Mouse (Mus musculus): ENCODE data around the gene Gdap1l1. TPM values are rescaled to one million over a fixed set of nuclear protein-coding genes. Genes with fewer than 3 reads are reported as not detected.
"Not testable (repeated sequence)": the region's sequence is repeated elsewhere in the genome, so short reads cannot be mapped to it uniquely, and the experiment has no call there.

Gene Gdap1l1
- polyA plus RNA-seq, 1 experiment from 2014 or later, result 5.0 TPM

DNA sequence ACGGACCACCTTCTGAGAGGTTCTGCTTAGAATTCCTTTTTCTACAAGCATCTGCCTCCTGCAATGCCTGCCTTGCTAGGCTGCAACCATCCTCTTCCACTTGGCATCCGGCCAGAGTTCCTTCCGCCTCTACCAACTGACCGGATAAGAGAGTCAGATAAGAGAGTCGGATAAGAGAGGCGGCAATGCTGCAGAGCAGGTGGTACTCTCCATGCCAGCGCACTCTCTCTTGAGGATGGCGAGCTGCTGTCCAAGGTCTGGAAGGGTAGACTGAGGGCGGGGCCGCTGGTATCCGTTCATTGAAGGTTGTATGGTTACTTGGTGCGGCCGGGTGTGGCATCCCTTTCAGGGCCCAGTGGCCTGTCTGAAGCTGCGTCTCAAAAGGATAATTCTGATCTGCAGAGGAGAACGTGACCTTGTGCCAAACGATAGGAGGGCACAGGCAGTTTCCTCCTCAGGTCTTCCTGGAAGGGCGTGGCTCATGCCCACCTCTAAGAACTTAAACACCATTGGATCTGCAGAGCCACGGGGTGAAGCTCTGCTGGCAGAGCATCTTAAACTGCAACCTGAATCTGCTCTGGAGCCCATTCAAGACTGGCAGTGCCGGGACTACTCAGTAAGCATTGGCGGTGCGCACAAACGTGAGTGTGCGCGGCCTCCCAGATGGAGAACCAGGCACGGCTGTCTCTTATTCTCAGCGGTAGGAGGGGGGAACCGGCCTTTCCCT is 20.4 kb downstream of the Gdap1l1 start:
- Histone ChIP-seq H3K9ac (ENCODE audit: low read depth, low read length) (no peak overlapping the region), H3K9me3 (ENCODE audit: control insufficient read depth, low read length) (no peaks in the 10 kb centered on the region), H3K4me3 (ENCODE audit: low read length) (no peak overlapping the region), H3K4me1 (ENCODE audit: control insufficient read depth, insufficient read depth, low read length) (no peaks in the 10 kb centered on the region), H3K4me2 (ENCODE audit: low read depth, low read length) (no peak overlapping the region), H3K27ac (ENCODE audit: low read length) (no peak overlapping the region), H3K36me3 (ENCODE audit: control insufficient read depth, insufficient read depth, low read length) (no peaks in the 10 kb centered on the region), H3K27me3 (replicated peaks; ENCODE audit: control insufficient read depth, insufficient read depth, low read length) (peaks cover 2% of the 10 kb centered on the region; the same call in 1 of the 2 replicates)
- WGBS, result 40% methylated on average over 27 of the region's 27 CpGs
- peak; percentile 79 for ATAC-seq

DNA sequence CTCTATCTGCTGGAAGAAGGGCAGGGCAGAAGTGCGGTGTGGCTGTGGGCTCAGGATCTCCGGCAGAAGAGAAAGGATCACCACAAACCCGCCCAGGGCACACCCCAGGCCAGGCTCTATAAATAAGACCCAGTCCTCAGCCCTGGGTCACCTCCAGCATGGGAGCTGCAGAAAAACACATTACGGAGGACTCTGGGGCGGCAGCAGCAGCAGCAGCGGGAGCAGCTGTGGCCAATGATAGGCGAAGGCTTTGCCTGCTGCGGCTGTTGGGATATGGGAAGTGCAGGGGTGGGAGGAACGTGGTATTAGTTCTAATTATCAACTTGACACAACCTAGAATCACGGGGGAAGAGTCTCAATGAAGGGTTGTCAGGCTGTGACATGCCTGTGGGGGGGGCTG is 21.1 kb downstream of the Gdap1l1 start:
- H3K36me3 ChIP-seq (ENCODE audit: control insufficient read depth, insufficient read depth, low read length), result no peaks in the 10 kb centered on the region
- peaks cover 2% of the 10 kb centered on the region; the same call in 1 of the 2 replicates for H3K27me3 ChIP-seq (replicated peaks; ENCODE audit: control insufficient read depth, insufficient read depth, low read length)
- H3K9me3 ChIP-seq (ENCODE audit: control insufficient read depth, low read length), result no peaks in the 10 kb centered on the region
- no peak overlapping the region for H3K27ac ChIP-seq (ENCODE audit: low read length)
- 42% methylated on average over 10 of the region's 10 CpGs for WGBS
- H3K4me1 ChIP-seq (ENCODE audit: control insufficient read depth, insufficient read depth, low read length), result no peaks in the 10 kb centered on the region
- H3K9ac ChIP-seq (ENCODE audit: low read depth, low read length), result no peak overlapping the region
- ATAC-seq, result no peak
- H3K4me2 ChIP-seq (ENCODE audit: low read depth, low read length), result no peak overlapping the region
- no peak overlapping the region for H3K4me3 ChIP-seq (ENCODE audit: low read length)

- no peak overlapping the region for H3K4me2 ChIP-seq (ENCODE audit: low read depth, low read length)
- H3K27ac ChIP-seq (ENCODE audit: low read length), result no peak overlapping the region
- H3K36me3 ChIP-seq (ENCODE audit: control insufficient read depth, insufficient read depth, low read length), result no peaks in the 10 kb centered on the region
- H3K9ac ChIP-seq (ENCODE audit: low read depth, low read length), result no peak overlapping the region
- H3K4me1 ChIP-seq (ENCODE audit: control insufficient read depth, insufficient read depth, low read length), result no peaks in the 10 kb centered on the region
- 88% methylated on average over 8 of the region's 8 CpGs for WGBS
- H3K4me3 ChIP-seq (ENCODE audit: low read length), result no peak overlapping the region
- H3K27me3 ChIP-seq (replicated peaks; ENCODE audit: control insufficient read depth, insufficient read depth, low read length), result peaks cover 2% of the 10 kb centered on the region; the same call in 1 of the 2 replicates
- ATAC-seq, result no peak
- no peaks in the 10 kb centered on the region for H3K9me3 ChIP-seq (ENCODE audit: control insufficient read depth, low read length)
These were observed 22.3 kb downstream of the Gdap1l1 start for GRCm38 (mm10) chr2:163460622-163461021.

DNA sequence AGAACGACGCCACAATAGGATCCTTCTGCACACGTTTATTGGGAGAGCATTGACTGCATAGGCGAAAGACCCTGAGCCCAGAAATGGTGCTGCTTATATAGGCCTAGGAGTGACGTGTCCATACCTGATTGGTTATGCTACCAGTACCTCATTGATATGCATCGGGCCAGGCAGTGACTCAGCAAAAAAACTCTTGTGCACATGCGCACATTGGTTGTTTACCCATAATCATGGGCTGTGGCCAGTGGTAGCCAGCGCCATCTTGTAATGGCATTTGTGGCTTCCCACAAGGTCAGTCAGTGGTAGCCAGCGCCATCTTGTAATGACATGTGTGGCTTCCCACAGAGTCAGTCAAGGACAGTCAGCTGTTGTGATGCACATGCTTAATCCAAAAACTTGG is 23.0 kb downstream of the Gdap1l1 start:
- H3K9ac ChIP-seq (ENCODE audit: low read depth, low read length); H3K27ac ChIP-seq (ENCODE audit: low read length); H3K4me3 ChIP-seq (ENCODE audit: low read length); H3K4me1 ChIP-seq (ENCODE audit: control insufficient read depth, insufficient read depth, low read length); H3K36me3 ChIP-seq (ENCODE audit: control insufficient read depth, insufficient read depth, low read length); H3K27me3 ChIP-seq (replicated peaks; ENCODE audit: control insufficient read depth, insufficient read depth, low read length); H3K9me3 ChIP-seq (ENCODE audit: control insufficient read depth, low read length); ATAC-seq; H3K4me2 ChIP-seq (ENCODE audit: low read depth, low read length): not testable (repeated sequence)
- WGBS, result 92% methylated on average over 9 of the region's 9 CpGs

DNA sequence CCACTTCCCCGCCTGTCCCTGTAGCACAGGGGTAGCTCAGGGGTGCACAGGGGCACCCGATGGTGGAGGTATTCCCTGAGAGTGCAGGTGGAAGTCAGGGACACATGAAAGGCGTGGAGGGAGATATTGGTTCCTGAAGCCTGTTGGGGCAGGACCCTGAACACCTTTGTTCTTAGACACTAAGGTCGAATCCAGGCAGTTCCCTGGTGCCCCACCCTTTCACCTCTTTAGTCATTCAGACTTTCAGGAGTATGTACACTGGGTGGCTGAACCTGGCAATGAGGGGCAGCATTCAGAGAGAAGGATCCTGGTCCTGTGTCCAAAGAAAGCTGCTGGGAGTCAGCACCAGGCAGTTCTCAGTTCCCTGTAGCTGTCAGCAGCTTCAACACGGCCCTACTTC is 24.1 kb downstream of the Gdap1l1 start:
- Histone ChIP-seq H3K9me3 (ENCODE audit: control insufficient read depth, low read length) (no peaks in the 10 kb centered on the region), H3K4me1 (ENCODE audit: control insufficient read depth, insufficient read depth, low read length) (no peaks in the 10 kb centered on the region), H3K4me2 (ENCODE audit: low read depth, low read length) (no peak overlapping the region), H3K9ac (ENCODE audit: low read depth, low read length) (no peak overlapping the region), H3K27me3 (replicated peaks; ENCODE audit: control insufficient read depth, insufficient read depth, low read length) (peaks cover 2% of the 10 kb centered on the region; the same call in 1 of the 2 replicates), H3K36me3 (ENCODE audit: control insufficient read depth, insufficient read depth, low read length) (no peaks in the 10 kb centered on the region), H3K27ac (ENCODE audit: low read length) (no peak overlapping the region), H3K4me3 (ENCODE audit: low read length) (no peak overlapping the region)
- no peak; the same call in 1 of the 2 replicates for ATAC-seq
- 59% methylated on average over 5 of the region's 5 CpGs for WGBS

- Histone ChIP-seq H3K4me2 (ENCODE audit: low read depth, low read length) (no peak overlapping the region), H3K4me3 (ENCODE audit: low read length) (no peak overlapping the region), H3K36me3 (ENCODE audit: control insufficient read depth, insufficient read depth, low read length) (no peaks in the 10 kb centered on the region), H3K4me1 (ENCODE audit: control insufficient read depth, insufficient read depth, low read length) (no peaks in the 10 kb centered on the region), H3K27me3 (replicated peaks; ENCODE audit: control insufficient read depth, insufficient read depth, low read length) (peaks cover 2% of the 10 kb centered on the region; the same call in 1 of the 2 replicates), H3K9me3 (ENCODE audit: control insufficient read depth, low read length) (no peaks in the 10 kb centered on the region), H3K27ac (ENCODE audit: low read length) (no peak overlapping the region), H3K9ac (ENCODE audit: low read depth, low read length) (no peak overlapping the region)
- no peak for ATAC-seq
- 70% methylated on average over 11 of the region's 11 CpGs for WGBS
These were observed 24.5 kb downstream of the Gdap1l1 start for GRCm38 (mm10) chr2:163462801-163463200.

- no peaks in the 10 kb centered on the region for H3K4me1 ChIP-seq (ENCODE audit: control insufficient read depth, insufficient read depth, low read length)
- no peak overlapping the region for H3K4me2 ChIP-seq (ENCODE audit: low read depth, low read length)
- no peaks in the 10 kb centered on the region for H3K36me3 ChIP-seq (ENCODE audit: control insufficient read depth, insufficient read depth, low read length)
- 49% methylated on average over 10 of the region's 10 CpGs for WGBS
- peaks cover 2% of the 10 kb centered on the region; the same call in 1 of the 2 replicates for H3K27me3 ChIP-seq (replicated peaks; ENCODE audit: control insufficient read depth, insufficient read depth, low read length)
- H3K27ac ChIP-seq (ENCODE audit: low read length), result no peak overlapping the region
- no peak for ATAC-seq
- no peaks in the 10 kb centered on the region for H3K9me3 ChIP-seq (ENCODE audit: control insufficient read depth, low read length)
- H3K4me3 ChIP-seq (ENCODE audit: low read length), result no peak overlapping the region
- H3K9ac ChIP-seq (ENCODE audit: low read depth, low read length), result no peak overlapping the region
These were observed 25.0 kb downstream of the Gdap1l1 start for GRCm38 (mm10) chr2:163463251-163463769.

- Histone ChIP-seq H3K9ac (ENCODE audit: low read depth, low read length) (no peak overlapping the region), H3K9me3 (ENCODE audit: control insufficient read depth, low read length) (no peaks in the 10 kb centered on the region), H3K4me2 (ENCODE audit: low read depth, low read length) (no peak overlapping the region), H3K27ac (ENCODE audit: low read length) (no peak overlapping the region), H3K27me3 (replicated peaks; ENCODE audit: control insufficient read depth, insufficient read depth, low read length) (peaks cover 2% of the 10 kb centered on the region; the same call in 1 of the 2 replicates), H3K4me1 (ENCODE audit: control insufficient read depth, insufficient read depth, low read length) (no peaks in the 10 kb centered on the region), H3K4me3 (ENCODE audit: low read length) (no peak overlapping the region), H3K36me3 (ENCODE audit: control insufficient read depth, insufficient read depth, low read length) (peaks cover 4% of the 10 kb centered on the region; the same call in 1 of the 2 replicates)
- ATAC-seq, result no peak
- 72% methylated on average over 4 of the region's 4 CpGs for WGBS
These were observed 25.7 kb downstream of the Gdap1l1 start for GRCm38 (mm10) chr2:163463998-163464397.

- ATAC-seq, result no peak
- WGBS, result 67% methylated on average over 6 of the region's 6 CpGs
These were observed 26.3 kb downstream of the Gdap1l1 start for GRCm38 (mm10) chr2:163464562-163464961.

More at GRCm38 (mm10) chr2:163464562-163464961, 26.3 kb downstream of the Gdap1l1 start:
- no peaks in the 10 kb centered on the region for H3K9me3 ChIP-seq (ENCODE audit: control insufficient read depth, low read length)
- no peak overlapping the region for H3K4me3 ChIP-seq (ENCODE audit: low read length)
- H3K4me1 ChIP-seq (ENCODE audit: control insufficient read depth, insufficient read depth, low read length), result no peaks in the 10 kb centered on the region
- H3K36me3 ChIP-seq (ENCODE audit: control insufficient read depth, insufficient read depth, low read length), result peaks cover 6% of the 10 kb centered on the region
- no peak overlapping the region for H3K27ac ChIP-seq (ENCODE audit: low read length)
- no peak overlapping the region for H3K9ac ChIP-seq (ENCODE audit: low read depth, low read length)
- H3K4me2 ChIP-seq (ENCODE audit: low read depth, low read length), result no peak overlapping the region
- H3K27me3 ChIP-seq (replicated peaks; ENCODE audit: control insufficient read depth, insufficient read depth, low read length), result no peaks in the 10 kb centered on the region
